Mouse (Mus musculus) midbrain, embryonic 16.5 days (tissue): ENCODE data around the gene Atp6ap1l. TPM values are rescaled to one million over a fixed set of nuclear protein-coding genes. Genes with fewer than 3 reads are reported as not detected.
A peak's percentile ranks its signal among the peaks of the same experiment; 100 is the strongest.
"Not testable (repeated sequence)": the region's sequence is repeated elsewhere in the genome, so short reads cannot be mapped to it uniquely, and the experiment has no call there.

Source experiments
- ATAC-seq: fragments of 200-750 bp; cut with Nextera tagmentation; 2 replicates; pipeline ENCODE4 v1.8.0; 2017; ENCODE audit warnings: moderate TSS enrichment
- H3K27ac ChIP-seq: fragments of 300-500 bp; sonication (generic); 2 replicates; pipeline ENCODE4 v1.5.1; 2014; ENCODE audit warnings: mild to moderate bottlenecking, low read length, mixed read lengths
- H3K27me3 ChIP-seq: fragments of 300-500 bp; sonication (generic); 2 replicates; pipeline ENCODE4 v1.6.1; 2014; ENCODE audit warnings: low read depth, low read length, mixed read lengths; ENCODE audit not compliant: control insufficient read depth, insufficient read depth
- H3K36me3 ChIP-seq: fragments of 300-500 bp; sonication (generic); 2 replicates; pipeline ENCODE4 v1.6.1; 2014; ENCODE audit warnings: mild to moderate bottlenecking, low read length, moderate library complexity, mixed read lengths; ENCODE audit not compliant: control insufficient read depth, insufficient read depth
- H3K4me1 ChIP-seq: fragments of 300-500 bp; sonication (generic); 2 replicates; pipeline ENCODE4 v1.6.1; 2014; ENCODE audit warnings: mild to moderate bottlenecking, low read length, mixed read lengths; ENCODE audit not compliant: control insufficient read depth, insufficient read depth
- H3K4me2 ChIP-seq: fragments of 300-500 bp; sonication (generic); 2 replicates; pipeline ENCODE4 v1.6.1; 2014; ENCODE audit warnings: mild to moderate bottlenecking, low read length, mixed read lengths
- H3K4me3 ChIP-seq: fragments of 300-500 bp; sonication (generic); 2 replicates; pipeline ENCODE4 v1.5.1; 2014; ENCODE audit warnings: low read depth, mild to moderate bottlenecking, low read length, moderate library complexity, mixed read lengths
- H3K9ac ChIP-seq: fragments of 300-500 bp; sonication (generic); 2 replicates; pipeline ENCODE4 v1.6.1; 2014; ENCODE audit warnings: low read depth, low read length, mixed read lengths
- H3K9me3 ChIP-seq: fragments of 300-500 bp; sonication (generic); replicated peaks from 2 replicates; pipeline ENCODE4 v1.6.1; 2014; ENCODE audit warnings: mild to moderate bottlenecking, low read length, mixed read lengths; ENCODE audit not compliant: control insufficient read depth, poor library complexity, severe bottlenecking
- WGBS: fragments of 180-500 bp; shearing (Covaris S2); extraction: QIAGEN DNeasy Blood & Tissue Kit; methylation state at CpG from one replicate; pipeline ENCODE4 v1.1.7; 2014; 5-methylcytosine and 5-hydroxymethylcytosine counted together
- polyA plus RNA-seq: library from polyadenylated mRNA; unstranded; fragments of >200 nt; fragmentation: Nextera tagmentation; extraction: Ambion mirVana; gene quantifications from 2 replicates; pipeline ENCODE4 v1.2.1, GENCODE M21; 2015

The Atp6ap1l gene
- polyA plus RNA-seq, 1 experiment from 2014 or later = 0.44 TPM

GRCm38 (mm10) chr13:90925191-90925590 is 20.0 kb upstream of the Atp6ap1l start:
- H3K4me3 ChIP-seq = no peak overlapping the region
- no peaks in the 10 kb centered on the region for H3K27me3 ChIP-seq
- H3K4me2 ChIP-seq = no peak overlapping the region
- H3K9ac ChIP-seq = no peak overlapping the region
- peaks cover 21% of the 10 kb centered on the region for H3K36me3 ChIP-seq
- no peaks in the 10 kb centered on the region for H3K9me3 ChIP-seq
- H3K27ac ChIP-seq = no peak overlapping the region
- ATAC-seq = no peak
- WGBS = 94% methylated on average over 5 of the region's 5 CpGs
- H3K4me1 ChIP-seq = peaks cover 6% of the 10 kb centered on the region

GRCm38 (mm10) chr13:90924072-90924471 is 18.9 kb upstream of the Atp6ap1l start:
- peak overlapping the region; percentile 81 for H3K4me2 ChIP-seq
- H3K9ac ChIP-seq = peak overlapping the region; percentile 91
- ATAC-seq = no peak
- H3K4me1 ChIP-seq = peaks cover 6% of the 10 kb centered on the region
- peak overlapping the region; percentile 91 for H3K4me3 ChIP-seq
- no peak overlapping the region for H3K27ac ChIP-seq
- H3K27me3 ChIP-seq = no peaks in the 10 kb centered on the region
- no peaks in the 10 kb centered on the region for H3K9me3 ChIP-seq
- peaks cover 21% of the 10 kb centered on the region for H3K36me3 ChIP-seq
- 54% methylated on average over 9 of the region's 9 CpGs for WGBS

- H3K9me3 ChIP-seq, H3K4me1 ChIP-seq, H3K27me3 ChIP-seq, H3K27ac ChIP-seq, ATAC-seq: not testable (repeated sequence)
- Histone ChIP-seq H3K4me2 (peak overlapping the region; percentile 81), H3K9ac (peak overlapping the region; percentile 91), H3K36me3 (peaks cover 19% of the 10 kb centered on the region), H3K4me3 (peak overlapping the region; percentile 91)
- under 1% methylated on average over 13 of the region's 13 CpGs for WGBS
These were observed 18.5 kb upstream of the Atp6ap1l start for GRCm38 (mm10) chr13:90923617-90924016.

- H3K4me3 ChIP-seq = peak within 1 kb of the TSS; percentile 91
- under 1% methylated on average over 57 of the region's 57 CpGs for WGBS
- peak within 1 kb of the TSS; percentile 91 for H3K9ac ChIP-seq
- no peaks in the 10 kb centered on the region for H3K27me3 ChIP-seq
- peak within 1 kb of the TSS; percentile 81 for H3K4me2 ChIP-seq
- H3K9me3 ChIP-seq = no peaks in the 10 kb centered on the region
- peak within 1 kb of the TSS; percentile 80 for H3K27ac ChIP-seq
- peaks cover 18% of the 10 kb centered on the region for H3K36me3 ChIP-seq
- peak; percentile 98 for ATAC-seq
- H3K4me1 ChIP-seq = peaks cover 6% of the 10 kb centered on the region
These were observed 17.8 kb upstream of the Atp6ap1l start, which contains the start of gene Rps23 for GRCm38 (mm10) chr13:90922751-90923612. Rps23 (plus strand) TSS chr13:90922958.

GRCm38 (mm10) chr13:90914721-90915120 is 9.6 kb upstream of the Atp6ap1l start:
- peak overlapping the region; percentile 28; the same call in 1 of the 2 replicates for H3K27ac ChIP-seq
- WGBS = 90% methylated on average over 4 of the region's 4 CpGs
- no peaks in the 10 kb centered on the region for H3K9me3 ChIP-seq
- no peak for ATAC-seq
- no peaks in the 10 kb centered on the region for H3K36me3 ChIP-seq
- no peak overlapping the region for H3K9ac ChIP-seq
- H3K4me1 ChIP-seq = peaks cover 12% of the 10 kb centered on the region
- no peak overlapping the region for H3K4me2 ChIP-seq
- H3K4me3 ChIP-seq = no peak overlapping the region
- H3K27me3 ChIP-seq = no peaks in the 10 kb centered on the region

GRCm38 (mm10) chr13:90913675-90914192 is 8.6 kb upstream of the Atp6ap1l start:
- Histone ChIP-seq H3K27me3 (no peaks in the 10 kb centered on the region), H3K9me3 (no peaks in the 10 kb centered on the region), H3K4me3 (no peak overlapping the region), H3K36me3 (no peaks in the 10 kb centered on the region), H3K4me2 (peak overlapping the region; percentile 23; the same call in 1 of the 2 replicates), H3K27ac (peak overlapping the region; percentile 84), H3K9ac (no peak overlapping the region), H3K4me1 (peaks cover 12% of the 10 kb centered on the region)
- peak; percentile 46 for ATAC-seq
- 35% methylated on average over 7 of the region's 7 CpGs for WGBS

- peak overlapping the region; percentile 23; the same call in 1 of the 2 replicates for H3K4me2 ChIP-seq
- H3K9me3 ChIP-seq = no peaks in the 10 kb centered on the region
- no peaks in the 10 kb centered on the region for H3K27me3 ChIP-seq
- no peak overlapping the region for H3K4me3 ChIP-seq
- 32% methylated on average over 17 of the region's 17 CpGs for WGBS
- H3K27ac ChIP-seq = peak overlapping the region; percentile 84
- H3K9ac ChIP-seq = no peak overlapping the region
- peak; percentile 82 for ATAC-seq
- peaks cover 12% of the 10 kb centered on the region for H3K4me1 ChIP-seq
- no peaks in the 10 kb centered on the region for H3K36me3 ChIP-seq
These were observed 7.9 kb upstream of the Atp6ap1l start for GRCm38 (mm10) chr13:90912760-90913674.

GRCm38 (mm10) chr13:90907376-90907775 is 2.2 kb upstream of the Atp6ap1l start:
- no peak overlapping the region for H3K9ac ChIP-seq
- H3K4me1 ChIP-seq = no peaks in the 10 kb centered on the region
- ATAC-seq = no peak
- H3K9me3 ChIP-seq = no peaks in the 10 kb centered on the region
- no peak overlapping the region for H3K4me2 ChIP-seq
- H3K27me3 ChIP-seq = no peaks in the 10 kb centered on the region
- no peak overlapping the region for H3K4me3 ChIP-seq
- WGBS = 94% methylated on average over 12 of the region's 12 CpGs
- H3K27ac ChIP-seq = no peak overlapping the region
- H3K36me3 ChIP-seq = no peaks in the 10 kb centered on the region
